Mouse (Mus musculus) myocyte (in vitro differentiated cells): ENCODE measurements around the gene Ffar2. TPM values are rescaled to one million over a fixed set of nuclear protein-coding genes. Genes with fewer than 3 reads are reported as not detected.

Experiments used
- H3K27me3 ChIP-seq: one replicate; pipeline ENCODE4 v1.6.1; 2011; ENCODE audit not compliant: control insufficient read depth, insufficient read depth, insufficient read length
- H3K36me3 ChIP-seq: one replicate; pipeline ENCODE4 v1.6.1; 2011; ENCODE audit not compliant: control insufficient read depth, insufficient read depth
- H3K4me2 ChIP-seq: one replicate; pipeline ENCODE4 v1.6.1; 2011; ENCODE audit warnings: low read depth, control low read depth
- H3K4me3 ChIP-seq: one replicate; pipeline ENCODE4 v1.5.1; 2011; ENCODE audit warnings: mild to moderate bottlenecking, control low read depth, moderate library complexity
- H3K79me2 ChIP-seq: one replicate; pipeline ENCODE4 v1.6.1; 2011; ENCODE audit not compliant: control insufficient read depth, insufficient read depth
- H3ac ChIP-seq: one replicate; pipeline ENCODE4 v1.6.1; 2011; ENCODE audit not compliant: control insufficient read depth, insufficient read length
- CEBPB ChIP-seq: IDR thresholded peaks from 2 replicates; pipeline ENCODE4 v1.6.1; 2011; ENCODE audit warnings: mild to moderate bottlenecking, moderate library complexity; ENCODE audit not compliant: poor library complexity, insufficient read depth, severe bottlenecking
- E2F4 ChIP-seq: IDR thresholded peaks from one replicate; pipeline ENCODE4 v1.6.1; 2011; ENCODE audit warnings: mild to moderate bottlenecking, control low read depth, moderate library complexity; ENCODE audit not compliant: insufficient read depth
- MAX ChIP-seq: IDR thresholded peaks from one replicate; pipeline ENCODE4 v1.6.1; 2011; ENCODE audit warnings: low read depth, mild to moderate bottlenecking, control low read depth
- MYOD1 ChIP-seq, 3 experiments: IDR thresholded peaks; one replicate each; pipeline ENCODE4 v1.6.1; 2011; ENCODE audit warnings: control low read depth in 2 of 3, low read depth in 2 of 3, mild to moderate bottlenecking in 2 of 3, moderate library complexity in 1 of 3; ENCODE audit not compliant: insufficient read length in 2 of 3, control insufficient read depth in 1 of 3
- MYOG ChIP-seq, 3 experiments: IDR thresholded peaks; one replicate each; pipeline ENCODE4 v1.6.1; 2011; ENCODE audit warnings: control low read depth in 2 of 3, low read depth in 2 of 3, mild to moderate bottlenecking in 2 of 3; ENCODE audit not compliant: insufficient read length in 2 of 3, control insufficient read depth in 1 of 3, insufficient read depth in 1 of 3
- POLR2A ChIP-seq: IDR thresholded peaks from one replicate; pipeline ENCODE4 v1.6.1; 2011; ENCODE audit warnings: low read depth, mild to moderate bottlenecking, control low read depth, moderate library complexity; ENCODE audit not compliant: insufficient read length
- POLR2AphosphoS2 ChIP-seq: IDR thresholded peaks from one replicate; pipeline ENCODE4 v1.6.1; 2011; ENCODE audit warnings: low read depth, control low read depth; ENCODE audit not compliant: insufficient read length
- REST ChIP-seq: IDR thresholded peaks from one replicate; pipeline ENCODE4 v1.6.1; 2011; ENCODE audit warnings: mild to moderate bottlenecking, control low read depth, moderate library complexity; ENCODE audit not compliant: insufficient read depth, insufficient read length
- SRF ChIP-seq: IDR thresholded peaks from one replicate; pipeline ENCODE4 v1.6.1; 2011; ENCODE audit warnings: low read depth; ENCODE audit not compliant: control insufficient read depth, insufficient read length
- TCF12 ChIP-seq: IDR thresholded peaks from one replicate; pipeline ENCODE4 v1.6.1; 2011; ENCODE audit warnings: mild to moderate bottlenecking, control low read depth; ENCODE audit not compliant: poor library complexity, insufficient read depth, severe bottlenecking
- TCF3 ChIP-seq: IDR thresholded peaks from one replicate; pipeline ENCODE4 v1.6.1; 2011; ENCODE audit warnings: low read depth, control low read depth; ENCODE audit not compliant: insufficient read length
- USF1 ChIP-seq: IDR thresholded peaks from one replicate; pipeline ENCODE4 v1.6.1; 2011; ENCODE audit warnings: low read depth, mild to moderate bottlenecking, control low read depth, moderate library complexity
- polyA plus RNA-seq: library from polyadenylated mRNA; unstranded; fragments of >200 nt; fragmentation: generic; extraction: Trizol; gene quantifications from one replicate; pipeline ENCODE4 v1.2.1, GENCODE M21; 2012; ENCODE audit warnings: missing spikeins

The Ffar2 gene
- polyA plus RNA-seq, 1 experiment = not detected

DNA sequence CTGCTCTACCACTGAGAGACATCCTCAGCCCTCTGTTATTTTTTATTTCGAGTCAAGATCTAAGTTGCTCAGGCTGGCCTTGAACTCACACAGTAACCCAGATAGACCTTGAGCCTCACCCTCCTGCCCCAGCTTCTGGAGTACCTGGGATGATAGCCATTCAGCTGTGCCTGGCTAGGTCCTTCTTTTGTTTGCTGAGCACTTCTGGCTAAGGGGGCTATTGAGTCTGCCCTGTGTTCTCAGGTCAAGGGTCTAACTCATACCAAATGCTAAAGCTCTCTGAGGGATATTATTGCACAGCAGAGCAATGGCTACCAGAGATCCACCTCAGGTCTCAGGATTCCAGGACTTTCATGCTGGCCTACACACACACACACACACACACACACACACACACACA is 38.4 kb downstream of the Ffar2 start:
- Histone ChIP-seq H3K4me2 (no peak overlapping the region), H3K27me3 (no peaks in the 10 kb centered on the region), H3K79me2 (no peaks in the 10 kb centered on the region), H3K36me3 (no peaks in the 10 kb centered on the region), H3K4me3 (no peak overlapping the region), H3ac (no peak overlapping the region)
- TF ChIP-seq TCF3 (no peak), MYOG (IDR thresholded peaks at IDR 0.05; ENCODE audit: control insufficient read depth in 1 of 3, insufficient read depth in 1 of 3, insufficient read length in 2 of 3, low read depth in 2 of 3) (no peak), USF1 (no peak), CEBPB (no peak), POLR2AphosphoS2 (no peak), TCF12 (no peak), MAX (no peak), MYOD1 (IDR thresholded peaks at IDR 0.05; ENCODE audit: control insufficient read depth in 1 of 3, insufficient read length in 2 of 3, low read depth in 2 of 3) (no peak), REST (no peak), E2F4 (no peak), SRF (no peak), POLR2A (no peak)

DNA sequence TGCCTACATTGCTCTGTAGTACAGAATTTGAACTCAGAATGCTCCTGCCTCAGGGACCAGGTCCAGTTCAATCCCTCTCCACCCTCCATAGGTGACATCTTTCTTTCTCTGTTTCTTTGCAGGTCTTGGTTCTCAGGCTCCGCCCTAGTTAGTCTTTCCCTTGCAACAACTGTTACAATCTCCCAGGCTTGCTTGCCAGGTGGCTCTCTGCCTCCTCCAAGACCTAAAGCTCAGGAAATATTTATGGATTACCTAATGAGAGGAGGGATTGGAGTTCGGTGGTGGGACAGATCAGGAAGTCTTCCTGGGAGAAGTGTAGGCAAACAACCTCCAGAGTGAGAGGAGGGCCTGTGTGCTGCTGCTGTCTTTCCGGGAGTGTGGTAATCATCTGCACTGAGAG is 40.9 kb downstream of the Ffar2 start:
- no peaks in the 10 kb centered on the region for H3K36me3 ChIP-seq
- H3K4me2 ChIP-seq = no peak overlapping the region
- peaks cover 6% of the 10 kb centered on the region for H3K27me3 ChIP-seq
- H3ac ChIP-seq = no peak overlapping the region
- no peaks in the 10 kb centered on the region for H3K79me2 ChIP-seq
- no peak for TF ChIP-seq REST
- TF ChIP-seq USF1 = no peak
- TF ChIP-seq MYOD1 (IDR thresholded peaks at IDR 0.05; ENCODE audit: control insufficient read depth in 1 of 3, insufficient read length in 2 of 3, low read depth in 2 of 3) = no peak
- no peak for TF ChIP-seq POLR2A
- TF ChIP-seq TCF3 = no peak
- no peak for TF ChIP-seq E2F4
- no peak for TF ChIP-seq POLR2AphosphoS2
- no peak for TF ChIP-seq CEBPB
- TF ChIP-seq MYOG (IDR thresholded peaks at IDR 0.05; ENCODE audit: control insufficient read depth in 1 of 3, insufficient read depth in 1 of 3, insufficient read length in 2 of 3, low read depth in 2 of 3) = no peak
- TF ChIP-seq TCF12 = no peak
- no peak for TF ChIP-seq SRF
- TF ChIP-seq MAX = no peak
- no peak overlapping the region for H3K4me3 ChIP-seq

DNA sequence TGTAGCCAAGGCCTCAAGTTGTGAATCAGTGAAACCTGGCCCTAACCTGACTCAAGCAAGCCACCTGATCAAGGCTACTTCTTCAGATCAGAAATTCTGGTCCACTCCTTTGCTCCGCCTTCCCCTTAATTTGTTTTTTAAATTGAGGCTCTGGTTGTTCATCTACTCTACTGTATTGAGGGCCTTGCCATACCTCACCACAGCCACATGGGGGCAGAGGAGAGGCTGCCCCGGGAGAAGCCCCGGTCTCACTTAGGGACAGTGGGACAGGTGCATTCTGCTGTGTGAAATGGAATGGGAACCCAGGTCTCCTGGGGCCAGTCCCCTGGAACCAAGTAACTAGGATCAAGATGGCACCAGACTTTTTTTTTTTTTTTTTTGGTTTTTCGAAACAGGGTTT is 41.8 kb downstream of the Ffar2 start:
- H3K36me3 ChIP-seq = no peaks in the 10 kb centered on the region

DNA sequence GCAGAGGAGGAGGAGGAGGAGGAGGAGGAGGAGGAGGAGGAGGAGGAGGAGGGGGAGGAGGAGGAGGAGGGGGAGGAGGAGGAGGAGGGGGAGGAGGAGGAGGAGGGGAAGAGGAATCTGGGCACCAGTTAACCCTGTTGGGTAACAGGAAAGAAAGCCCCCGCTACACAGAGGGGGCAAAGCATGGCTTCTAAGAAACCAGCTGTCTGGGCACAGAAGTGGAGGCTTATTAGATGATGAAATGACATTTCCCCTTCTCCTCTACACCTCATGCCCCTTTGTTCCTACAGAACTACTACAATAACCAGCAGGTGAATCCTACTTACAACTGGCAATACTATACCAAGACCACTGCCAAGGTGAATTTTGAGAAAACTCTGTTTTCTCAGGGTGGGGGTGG is 45.7 kb downstream of the Ffar2 start:
- no peak for TF ChIP-seq REST
- Histone ChIP-seq H3ac (no peak overlapping the region), H3K4me3 (no peak overlapping the region)

More for the DNA sequence above, 41.8 kb downstream of the Ffar2 start:
- H3K27me3 ChIP-seq = peaks cover 6% of the 10 kb centered on the region
- no peak overlapping the region for H3K4me3 ChIP-seq
- no peak overlapping the region for H3ac ChIP-seq
- no peak overlapping the region for H3K4me2 ChIP-seq
- no peaks in the 10 kb centered on the region for H3K79me2 ChIP-seq
- TF ChIP-seq REST (no peak), MAX (no peak), CEBPB (no peak), MYOG (IDR thresholded peaks at IDR 0.05; ENCODE audit: control insufficient read depth in 1 of 3, insufficient read depth in 1 of 3, insufficient read length in 2 of 3, low read depth in 2 of 3) (no peak), TCF3 (no peak), USF1 (no peak), E2F4 (no peak), POLR2AphosphoS2 (no peak), POLR2A (no peak), TCF12 (no peak), SRF (no peak), MYOD1 (IDR thresholded peaks at IDR 0.05; ENCODE audit: control insufficient read depth in 1 of 3, insufficient read length in 2 of 3, low read depth in 2 of 3) (no peak)

DNA sequence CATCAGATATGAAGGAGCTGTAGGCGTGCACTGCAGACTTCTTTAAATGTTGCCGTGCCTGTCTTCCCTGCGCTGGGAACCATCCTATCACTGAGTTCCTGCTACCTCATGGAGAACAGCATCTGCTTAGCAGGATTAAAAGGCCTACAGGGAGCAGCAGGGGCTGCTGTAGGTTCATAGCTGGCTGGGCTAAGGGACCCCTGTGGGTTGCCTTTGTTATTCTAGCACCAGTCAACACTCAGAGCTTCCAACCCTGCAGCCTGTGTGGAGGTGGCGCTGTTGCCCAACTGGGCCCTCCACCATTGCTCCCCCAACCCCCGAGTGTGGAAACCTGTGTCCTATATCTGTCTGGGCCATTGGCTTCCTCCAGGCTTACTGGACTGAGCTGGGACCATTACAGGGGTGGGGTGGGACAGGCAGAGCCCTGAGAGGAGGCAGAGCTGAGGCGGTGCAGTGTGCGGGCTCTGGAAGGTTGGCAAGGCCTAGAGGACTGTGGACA is 46.4 kb downstream of the Ffar2 start:
- no peaks in the 10 kb centered on the region for H3K79me2 ChIP-seq
- H3ac ChIP-seq = no peak overlapping the region
- H3K27me3 ChIP-seq = peaks cover 6% of the 10 kb centered on the region
- H3K36me3 ChIP-seq = no peaks in the 10 kb centered on the region
- no peak overlapping the region for H3K4me2 ChIP-seq
- TF ChIP-seq USF1 = no peak
- TF ChIP-seq CEBPB = no peak
- no peak for TF ChIP-seq POLR2AphosphoS2
- TF ChIP-seq TCF12 = no peak
- no peak overlapping the region for H3K4me3 ChIP-seq

More for the DNA sequence above, 45.7 kb downstream of the Ffar2 start:
- H3K4me2 ChIP-seq = no peak overlapping the region
- H3K79me2 ChIP-seq = no peaks in the 10 kb centered on the region
- no peaks in the 10 kb centered on the region for H3K36me3 ChIP-seq
- peaks cover 6% of the 10 kb centered on the region for H3K27me3 ChIP-seq
